Mouse (Mus musculus) CH12.LX (cell line): Measurements from ENCODE around the gene 5730522E02Rik.

Experiments used
- BHLHE40 ChIP-seq: IDR thresholded peaks from 2 replicates; pipeline ENCODE4 v1.6.1; 2011; ENCODE audit warnings: mild to moderate bottlenecking, low read depth, low read length, improper control_type of control experiment
- CTCF ChIP-seq, 2 experiments: IDR thresholded peaks in 1 of 2; conservative IDR thresholded peaks in 1 of 2; 2 replicates each; pipeline ENCODE4 v1.5.1; 2011 to 2012; ENCODE audit warnings: low read depth in 2 of 2, low read length in 2 of 2, improper control_type of control experiment in 1 of 2, inconsistent platforms in 1 of 2, mild to moderate bottlenecking in 1 of 2, moderate library complexity in 1 of 2
- E2F4 ChIP-seq: IDR thresholded peaks from 2 replicates; pipeline ENCODE4 v1.6.1; 2011; ENCODE audit warnings: low read depth, low read length, improper control_type of control experiment; ENCODE audit not compliant: insufficient replicate concordance
- EP300 ChIP-seq: IDR thresholded peaks from 2 replicates; pipeline ENCODE4 v1.6.1; 2011; ENCODE audit warnings: low read length, improper control_type of control experiment
- GABPA ChIP-seq: IDR thresholded peaks from 2 replicates; pipeline ENCODE4 v1.6.1; 2012; ENCODE audit warnings: low read depth, low read length, improper control_type of control experiment, inconsistent platforms; ENCODE audit not compliant: insufficient replicate concordance
- MAFK ChIP-seq: IDR thresholded peaks from 2 replicates; pipeline ENCODE4 v1.6.1; 2011; ENCODE audit warnings: low read length, improper control_type of control experiment; ENCODE audit not compliant: insufficient replicate concordance
- MAX ChIP-seq: IDR thresholded peaks from 2 replicates; pipeline ENCODE4 v1.6.1; 2011; ENCODE audit warnings: low read length, improper control_type of control experiment
- NRF1 ChIP-seq: IDR thresholded peaks from 2 replicates; pipeline ENCODE4 v1.6.1; 2014; ENCODE audit warnings: low read depth, mild to moderate bottlenecking, inconsistent platforms, low read length, improper control_type of control experiment, moderate library complexity
- POLR2A ChIP-seq: IDR thresholded peaks from 2 replicates; pipeline ENCODE4 v1.6.1; 2011; ENCODE audit warnings: low read depth, mild to moderate bottlenecking, improper control_type of control experiment, low read length
- RAD21 ChIP-seq: IDR thresholded peaks from 2 replicates; pipeline ENCODE4 v1.6.1; 2011; ENCODE audit warnings: low read depth, mild to moderate bottlenecking, low read length, improper control_type of control experiment, moderate library complexity
- USF2 ChIP-seq: conservative IDR thresholded peaks from 2 replicates; pipeline ENCODE4 v1.6.1; 2011; ENCODE audit warnings: low read depth, low read length, improper control_type of control experiment

- TF ChIP-seq CTCF (conservative IDR thresholded peaks at IDR 0.05 in 1 of 2, IDR thresholded peaks at IDR 0.05 in 1 of 2; ENCODE audit: low read depth in 2 of 2, low read length in 2 of 2) (no peak), EP300 (no peak), POLR2A (no peak), RAD21 (no peak), MAFK (no peak), MAX (no peak), GABPA (no peak), USF2 (no peak), E2F4 (no peak), NRF1 (no peak), BHLHE40 (no peak)
Measured at GRCm38 (mm10) chr11:26104680-26105079, 105.9 kb downstream of the 5730522E02Rik start.
